Mouse (Mus musculus): Measurements from ENCODE around the gene Hoxb3. TPM values are rescaled to one million over a fixed set of nuclear protein-coding genes. Genes with fewer than 3 reads are reported as not detected.

Hoxb3 gene
- polyA plus RNA-seq, 1 experiment from 2014 or later = 0.65 TPM

DNA sequence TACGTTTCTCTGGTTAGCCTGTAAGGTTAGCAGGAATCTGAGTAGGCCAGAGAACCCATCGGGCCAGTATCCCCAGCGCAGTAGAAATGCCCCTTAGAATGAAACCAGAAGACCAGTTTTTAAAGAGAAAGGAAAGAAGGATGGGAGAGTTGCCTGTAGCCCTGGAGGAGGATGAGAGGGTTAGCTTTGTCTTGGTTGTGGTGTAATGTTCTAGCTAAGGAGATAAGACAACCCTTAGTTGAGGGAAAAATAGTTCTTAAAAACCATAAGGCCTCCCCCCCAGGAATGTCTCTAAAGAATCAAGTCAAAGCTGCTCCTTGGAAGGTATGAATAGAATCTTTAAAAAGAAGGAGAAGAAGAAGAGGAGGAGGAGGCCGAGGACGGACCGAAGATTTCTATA is 388 bp upstream of the Hoxb3 start:
- no peaks in the 10 kb centered on the region; the same call in 1 of the 2 replicates for H3K4me1 ChIP-seq (ENCODE audit: control insufficient read depth, insufficient read depth, low read length)
- no peak overlapping the region for H3K4me3 ChIP-seq (ENCODE audit: low read depth, low read length)
- H3K9ac ChIP-seq (replicated peaks; ENCODE audit: low read length) = no peak overlapping the region
- WGBS = 1% methylated on average over 6 of the region's 6 CpGs
- H3K36me3 ChIP-seq (replicated peaks; ENCODE audit: control insufficient read depth, insufficient read depth, low read depth, low read length) = no peaks in the 10 kb centered on the region
- peaks cover 91% of the 10 kb centered on the region for H3K27me3 ChIP-seq (ENCODE audit: control insufficient read depth, insufficient read depth, low read length)
- no peaks in the 10 kb centered on the region for H3K9me3 ChIP-seq (replicated peaks; ENCODE audit: control insufficient read depth, low read length)
- no peak overlapping the region for H3K27ac ChIP-seq (replicated peaks; ENCODE audit: low read depth, low read length)
- no peak for DNase-seq (ENCODE audit: low spot score)
- H3K4me2 ChIP-seq (ENCODE audit: low read depth, low read length) = no peak overlapping the region
- no peak for ATAC-seq (replicated peaks; ENCODE audit: insufficient number of reproducible peaks, low FRiP score, low TSS enrichment, low read depth)

DNA sequence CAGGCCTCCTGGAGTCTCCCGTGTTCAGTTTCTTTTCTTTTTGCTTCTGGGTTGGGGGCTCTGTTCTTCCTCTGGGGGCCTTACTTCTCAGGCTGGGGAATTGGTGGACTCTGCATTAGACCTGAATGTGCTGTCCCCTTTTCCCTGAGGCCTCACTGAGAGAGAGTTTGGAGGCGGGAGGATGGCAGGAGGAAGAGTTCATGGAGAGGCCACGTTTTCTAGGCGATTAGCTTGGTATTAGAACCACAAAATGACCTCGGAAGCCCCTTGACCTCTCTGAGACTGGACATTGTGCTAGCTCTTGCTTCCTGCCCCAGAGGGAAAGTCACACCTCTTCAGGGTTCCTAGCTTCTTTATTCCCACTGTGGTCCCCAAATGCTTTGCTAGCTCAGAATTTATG is 999 bp downstream of the Hoxb3 start:
- WGBS = 4% methylated on average over 5 of the region's 5 CpGs
- Histone ChIP-seq H3K27ac (replicated peaks; ENCODE audit: low read depth, low read length) (no peak overlapping the region), H3K4me3 (ENCODE audit: low read depth, low read length) (no peak overlapping the region), H3K4me1 (ENCODE audit: control insufficient read depth, insufficient read depth, low read length) (no peaks in the 10 kb centered on the region), H3K36me3 (replicated peaks; ENCODE audit: control insufficient read depth, insufficient read depth, low read depth, low read length) (no peaks in the 10 kb centered on the region), H3K9ac (replicated peaks; ENCODE audit: low read length) (no peak overlapping the region), H3K27me3 (ENCODE audit: control insufficient read depth, insufficient read depth, low read length) (peaks cover 90% of the 10 kb centered on the region), H3K9me3 (replicated peaks; ENCODE audit: control insufficient read depth, low read length) (no peaks in the 10 kb centered on the region), H3K4me2 (ENCODE audit: low read depth, low read length) (no peak overlapping the region)
- no peak for ATAC-seq (replicated peaks; ENCODE audit: insufficient number of reproducible peaks, low FRiP score, low TSS enrichment, low read depth)
- no peak for DNase-seq (ENCODE audit: low spot score)

DNA sequence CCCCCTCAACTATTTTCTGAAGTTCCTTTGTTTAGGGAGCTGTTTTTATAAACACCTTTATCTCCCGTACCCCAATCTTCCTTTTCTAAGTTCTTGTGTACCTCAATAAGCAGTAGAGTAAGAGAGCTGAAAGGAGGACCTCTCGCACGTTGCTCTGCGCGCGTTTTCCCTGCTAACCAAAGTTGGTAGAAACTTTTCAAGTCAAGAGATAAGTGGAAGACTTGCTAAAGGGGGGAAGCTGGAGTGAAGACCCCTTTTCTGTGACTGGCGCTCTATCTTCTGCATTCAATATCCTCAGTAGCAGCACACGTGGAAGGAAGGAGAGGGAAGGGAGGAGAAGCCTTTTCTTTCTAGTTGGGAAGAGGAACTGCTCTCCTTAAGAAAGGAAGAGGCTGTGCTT is 1.8 kb downstream of the Hoxb3 start:
- H3K4me3 ChIP-seq (ENCODE audit: low read depth, low read length) = no peak overlapping the region
- no peaks in the 10 kb centered on the region for H3K9me3 ChIP-seq (replicated peaks; ENCODE audit: control insufficient read depth, low read length)
- WGBS = 3% methylated on average over 8 of the region's 8 CpGs
- DNase-seq (ENCODE audit: low spot score) = no peak
- peaks cover 90% of the 10 kb centered on the region for H3K27me3 ChIP-seq (ENCODE audit: control insufficient read depth, insufficient read depth, low read length)
- H3K36me3 ChIP-seq (replicated peaks; ENCODE audit: control insufficient read depth, insufficient read depth, low read depth, low read length) = no peaks in the 10 kb centered on the region
- no peak for ATAC-seq (replicated peaks; ENCODE audit: insufficient number of reproducible peaks, low FRiP score, low TSS enrichment, low read depth)
- no peak overlapping the region for H3K27ac ChIP-seq (replicated peaks; ENCODE audit: low read depth, low read length)
- no peaks in the 10 kb centered on the region for H3K4me1 ChIP-seq (ENCODE audit: control insufficient read depth, insufficient read depth, low read length)
- H3K4me2 ChIP-seq (ENCODE audit: low read depth, low read length) = no peak overlapping the region
- H3K9ac ChIP-seq (replicated peaks; ENCODE audit: low read length) = no peak overlapping the region

DNA sequence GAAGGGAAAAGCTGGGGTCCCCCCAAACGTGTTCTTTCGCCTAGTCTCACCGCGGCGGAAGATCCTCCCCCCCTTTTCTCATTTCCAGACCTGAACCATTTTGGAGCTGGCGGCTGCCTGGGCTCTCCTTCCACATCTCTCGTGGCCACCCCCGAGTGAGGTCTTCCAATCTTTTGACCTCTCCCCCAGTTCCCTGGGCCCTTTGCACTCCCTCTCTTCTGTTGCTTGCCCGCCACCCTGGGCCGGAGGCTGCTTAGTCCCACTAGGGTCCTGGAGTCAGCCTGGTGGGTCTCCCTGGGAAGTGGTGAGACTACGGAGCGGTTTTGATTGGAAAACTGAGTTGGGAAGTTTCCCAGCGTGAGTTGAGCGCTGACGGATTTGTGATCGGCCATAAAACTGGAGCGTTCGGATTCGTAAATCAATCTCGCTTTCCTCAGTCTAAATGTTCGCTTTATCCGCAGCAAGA is 2.7 kb downstream of the Hoxb3 start:
- no peak overlapping the region for H3K9ac ChIP-seq (replicated peaks; ENCODE audit: low read length)
- H3K9me3 ChIP-seq (replicated peaks; ENCODE audit: control insufficient read depth, low read length) = no peaks in the 10 kb centered on the region
- no peak overlapping the region for H3K27ac ChIP-seq (replicated peaks; ENCODE audit: low read depth, low read length)
- WGBS = under 1% methylated on average over 22 of the region's 22 CpGs
- H3K27me3 ChIP-seq (ENCODE audit: control insufficient read depth, insufficient read depth, low read length) = peaks cover 92% of the 10 kb centered on the region
- no peaks in the 10 kb centered on the region for H3K4me1 ChIP-seq (ENCODE audit: control insufficient read depth, insufficient read depth, low read length)
- H3K4me3 ChIP-seq (ENCODE audit: low read depth, low read length) = no peak overlapping the region
- DNase-seq (ENCODE audit: low spot score) = no peak
- H3K36me3 ChIP-seq (replicated peaks; ENCODE audit: control insufficient read depth, insufficient read depth, low read depth, low read length) = no peaks in the 10 kb centered on the region
- no peak for ATAC-seq (replicated peaks; ENCODE audit: insufficient number of reproducible peaks, low FRiP score, low TSS enrichment, low read depth)
- no peak overlapping the region for H3K4me2 ChIP-seq (ENCODE audit: low read depth, low read length)

DNA sequence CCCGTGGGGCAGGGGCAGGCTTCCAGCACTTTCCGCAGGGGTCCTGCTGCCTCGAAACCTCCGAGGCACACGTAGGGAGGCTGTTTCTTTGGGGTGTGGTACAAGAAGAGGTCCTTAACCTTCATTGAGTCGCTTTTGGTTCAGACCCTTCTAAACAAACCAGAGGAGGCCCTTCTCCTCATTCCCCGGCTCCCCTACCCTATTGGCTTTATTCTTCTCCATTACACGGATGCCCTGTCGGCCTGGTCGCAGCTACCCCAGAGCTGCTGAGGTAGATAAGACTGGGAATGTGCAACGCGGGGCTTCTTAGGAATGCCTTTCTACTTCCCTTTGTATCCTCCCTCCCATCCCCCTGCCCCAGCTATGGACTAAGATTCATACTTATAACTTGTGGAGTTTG is 3.6 kb downstream of the Hoxb3 start:
- ATAC-seq (replicated peaks; ENCODE audit: insufficient number of reproducible peaks, low FRiP score, low TSS enrichment, low read depth) (no peak), DNase-seq (ENCODE audit: low spot score) (no peak)
- H3K27me3 ChIP-seq (ENCODE audit: control insufficient read depth, insufficient read depth, low read length) = peaks cover 93% of the 10 kb centered on the region
- H3K4me1 ChIP-seq (ENCODE audit: control insufficient read depth, insufficient read depth, low read length) = no peaks in the 10 kb centered on the region
- H3K4me3 ChIP-seq (ENCODE audit: low read depth, low read length) = no peak overlapping the region
- no peaks in the 10 kb centered on the region for H3K9me3 ChIP-seq (replicated peaks; ENCODE audit: control insufficient read depth, low read length)
- H3K4me2 ChIP-seq (ENCODE audit: low read depth, low read length) = no peak overlapping the region
- H3K27ac ChIP-seq (replicated peaks; ENCODE audit: low read depth, low read length) = no peak overlapping the region
- H3K36me3 ChIP-seq (replicated peaks; ENCODE audit: control insufficient read depth, insufficient read depth, low read depth, low read length) = no peaks in the 10 kb centered on the region
- 0% methylated on average over 12 of the region's 12 CpGs for WGBS
- H3K9ac ChIP-seq (replicated peaks; ENCODE audit: low read length) = no peak overlapping the region

DNA sequence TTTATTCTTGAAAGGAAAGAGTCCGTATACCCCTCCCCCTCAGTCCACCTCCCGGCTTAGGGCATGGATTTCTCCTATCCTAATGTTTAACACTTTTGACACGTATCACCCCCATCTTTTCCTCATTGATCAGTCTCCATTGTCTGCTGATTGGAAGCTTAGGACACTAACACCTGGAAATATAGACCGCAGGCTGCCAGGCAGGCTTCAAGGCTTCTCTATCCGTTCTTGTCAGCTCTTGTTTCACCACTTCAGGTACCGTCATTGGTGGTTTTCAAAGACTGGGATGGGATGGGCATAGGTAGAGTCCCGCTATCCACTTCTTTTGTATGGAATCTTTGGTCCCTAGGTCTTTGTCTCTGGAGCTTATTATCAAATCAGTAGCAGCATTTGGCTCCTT is 4.0 kb downstream of the Hoxb3 start:
- ATAC-seq (replicated peaks; ENCODE audit: insufficient number of reproducible peaks, low FRiP score, low TSS enrichment, low read depth) (no peak), DNase-seq (ENCODE audit: low spot score) (no peak)
- Histone ChIP-seq H3K4me1 (ENCODE audit: control insufficient read depth, insufficient read depth, low read length) (no peaks in the 10 kb centered on the region), H3K27me3 (ENCODE audit: control insufficient read depth, insufficient read depth, low read length) (peaks cover 93% of the 10 kb centered on the region), H3K9me3 (replicated peaks; ENCODE audit: control insufficient read depth, low read length) (no peaks in the 10 kb centered on the region), H3K9ac (replicated peaks; ENCODE audit: low read length) (no peak overlapping the region), H3K4me3 (ENCODE audit: low read depth, low read length) (no peak overlapping the region), H3K27ac (replicated peaks; ENCODE audit: low read depth, low read length) (no peak overlapping the region), H3K4me2 (ENCODE audit: low read depth, low read length) (no peak overlapping the region), H3K36me3 (replicated peaks; ENCODE audit: control insufficient read depth, insufficient read depth, low read depth, low read length) (no peaks in the 10 kb centered on the region)
- under 1% methylated on average over 7 of the region's 7 CpGs for WGBS

DNA sequence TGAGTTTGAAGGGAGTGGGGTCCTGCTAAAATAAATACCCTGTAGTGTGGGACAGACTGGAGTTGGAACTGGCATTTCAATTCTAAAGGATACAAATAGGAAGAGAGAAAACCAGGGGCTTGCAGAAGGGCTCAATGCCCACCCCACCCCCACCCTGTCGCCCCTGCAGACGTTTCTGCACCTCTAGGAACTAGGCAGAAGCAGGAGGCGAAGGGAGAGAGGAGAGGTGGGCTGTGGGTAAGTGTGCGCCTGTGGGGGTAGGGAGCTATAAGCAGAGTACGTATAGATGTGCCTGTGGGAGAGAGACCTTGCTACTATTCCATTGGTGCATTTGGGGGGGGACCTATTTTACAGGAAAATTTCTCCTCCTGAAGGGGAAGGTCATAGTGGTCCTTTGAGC is 4.6 kb downstream of the Hoxb3 start:
- ATAC-seq (replicated peaks; ENCODE audit: insufficient number of reproducible peaks, low FRiP score, low TSS enrichment, low read depth) = no peak
- Histone ChIP-seq H3K9me3 (replicated peaks; ENCODE audit: control insufficient read depth, low read length) (no peaks in the 10 kb centered on the region), H3K4me3 (ENCODE audit: low read depth, low read length) (no peak overlapping the region), H3K4me1 (ENCODE audit: control insufficient read depth, insufficient read depth, low read length) (no peaks in the 10 kb centered on the region), H3K4me2 (ENCODE audit: low read depth, low read length) (no peak overlapping the region), H3K27ac (replicated peaks; ENCODE audit: low read depth, low read length) (no peak overlapping the region), H3K36me3 (replicated peaks; ENCODE audit: control insufficient read depth, insufficient read depth, low read depth, low read length) (no peaks in the 10 kb centered on the region), H3K9ac (replicated peaks; ENCODE audit: low read length) (no peak overlapping the region), H3K27me3 (ENCODE audit: control insufficient read depth, insufficient read depth, low read length) (peaks cover 93% of the 10 kb centered on the region)
- DNase-seq (ENCODE audit: low spot score) = no peak
- WGBS = 5% methylated on average over 5 of the region's 5 CpGs

DNA sequence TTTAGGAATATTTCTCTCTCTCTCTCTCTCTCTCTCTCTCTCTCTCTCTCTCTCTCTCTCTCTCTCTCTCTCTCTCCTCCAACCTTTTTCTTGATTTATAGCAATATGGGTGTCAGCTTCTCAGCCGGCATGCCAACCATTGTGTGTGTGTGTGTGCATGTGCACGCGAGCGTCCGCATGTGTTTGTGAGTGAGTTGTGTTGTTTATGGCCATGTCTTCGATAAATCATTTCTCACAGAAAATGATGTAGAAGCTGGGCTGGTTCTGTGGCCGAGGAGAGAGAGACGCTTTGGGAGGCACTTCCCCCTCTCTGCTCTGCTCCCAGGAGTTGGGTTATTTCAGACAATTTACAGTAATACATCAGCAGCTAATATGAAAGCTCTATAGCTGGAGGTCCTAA is 5.5 kb downstream of the Hoxb3 start:
- Histone ChIP-seq H3K36me3 (replicated peaks; ENCODE audit: control insufficient read depth, insufficient read depth, low read depth, low read length) (no peaks in the 10 kb centered on the region), H3K27ac (replicated peaks; ENCODE audit: low read depth, low read length) (no peak overlapping the region), H3K9ac (replicated peaks; ENCODE audit: low read length) (no peak overlapping the region), H3K4me3 (ENCODE audit: low read depth, low read length) (no peak overlapping the region), H3K4me2 (ENCODE audit: low read depth, low read length) (no peak overlapping the region), H3K4me1 (ENCODE audit: control insufficient read depth, insufficient read depth, low read length) (no peaks in the 10 kb centered on the region; the same call in 1 of the 2 replicates), H3K9me3 (replicated peaks; ENCODE audit: control insufficient read depth, low read length) (no peaks in the 10 kb centered on the region), H3K27me3 (ENCODE audit: control insufficient read depth, insufficient read depth, low read length) (peaks cover 96% of the 10 kb centered on the region)
- DNase-seq (ENCODE audit: low spot score) = no peak
- ATAC-seq (replicated peaks; ENCODE audit: insufficient number of reproducible peaks, low FRiP score, low TSS enrichment, low read depth) = no peak
- WGBS = 6% methylated on average over 8 of the region's 8 CpGs
